Mouse (Mus musculus) myocyte (in vitro differentiated cells): ENCODE results near the gene Fzr1. TPM values are rescaled to one million over a fixed set of nuclear protein-coding genes. Genes with fewer than 3 reads are reported as not detected.

Source experiments
- H3K27me3 ChIP-seq: one replicate; pipeline ENCODE4 v1.6.1; 2011; ENCODE audit not compliant: control insufficient read depth, insufficient read depth, insufficient read length
- H3K36me3 ChIP-seq: one replicate; pipeline ENCODE4 v1.6.1; 2011; ENCODE audit not compliant: control insufficient read depth, insufficient read depth
- H3K4me2 ChIP-seq: one replicate; pipeline ENCODE4 v1.6.1; 2011; ENCODE audit warnings: low read depth, control low read depth
- H3K4me3 ChIP-seq: one replicate; pipeline ENCODE4 v1.5.1; 2011; ENCODE audit warnings: mild to moderate bottlenecking, control low read depth, moderate library complexity
- H3K79me2 ChIP-seq: one replicate; pipeline ENCODE4 v1.6.1; 2011; ENCODE audit not compliant: control insufficient read depth, insufficient read depth
- H3ac ChIP-seq: one replicate; pipeline ENCODE4 v1.6.1; 2011; ENCODE audit not compliant: control insufficient read depth, insufficient read length
- CEBPB ChIP-seq: IDR thresholded peaks from 2 replicates; pipeline ENCODE4 v1.6.1; 2011; ENCODE audit warnings: mild to moderate bottlenecking, moderate library complexity; ENCODE audit not compliant: poor library complexity, insufficient read depth, severe bottlenecking
- E2F4 ChIP-seq: IDR thresholded peaks from one replicate; pipeline ENCODE4 v1.6.1; 2011; ENCODE audit warnings: mild to moderate bottlenecking, control low read depth, moderate library complexity; ENCODE audit not compliant: insufficient read depth
- MAX ChIP-seq: IDR thresholded peaks from one replicate; pipeline ENCODE4 v1.6.1; 2011; ENCODE audit warnings: low read depth, mild to moderate bottlenecking, control low read depth
- MYOD1 ChIP-seq, 3 experiments: IDR thresholded peaks; one replicate each; pipeline ENCODE4 v1.6.1; 2011; ENCODE audit warnings: control low read depth in 2 of 3, low read depth in 2 of 3, mild to moderate bottlenecking in 2 of 3, moderate library complexity in 1 of 3; ENCODE audit not compliant: insufficient read length in 2 of 3, control insufficient read depth in 1 of 3
- MYOG ChIP-seq, 3 experiments: IDR thresholded peaks; one replicate each; pipeline ENCODE4 v1.6.1; 2011; ENCODE audit warnings: control low read depth in 2 of 3, low read depth in 2 of 3, mild to moderate bottlenecking in 2 of 3; ENCODE audit not compliant: insufficient read length in 2 of 3, control insufficient read depth in 1 of 3, insufficient read depth in 1 of 3
- POLR2A ChIP-seq: IDR thresholded peaks from one replicate; pipeline ENCODE4 v1.6.1; 2011; ENCODE audit warnings: low read depth, mild to moderate bottlenecking, control low read depth, moderate library complexity; ENCODE audit not compliant: insufficient read length
- POLR2AphosphoS2 ChIP-seq: IDR thresholded peaks from one replicate; pipeline ENCODE4 v1.6.1; 2011; ENCODE audit warnings: low read depth, control low read depth; ENCODE audit not compliant: insufficient read length
- REST ChIP-seq: IDR thresholded peaks from one replicate; pipeline ENCODE4 v1.6.1; 2011; ENCODE audit warnings: mild to moderate bottlenecking, control low read depth, moderate library complexity; ENCODE audit not compliant: insufficient read depth, insufficient read length
- SRF ChIP-seq: IDR thresholded peaks from one replicate; pipeline ENCODE4 v1.6.1; 2011; ENCODE audit warnings: low read depth; ENCODE audit not compliant: control insufficient read depth, insufficient read length
- TCF12 ChIP-seq: IDR thresholded peaks from one replicate; pipeline ENCODE4 v1.6.1; 2011; ENCODE audit warnings: mild to moderate bottlenecking, control low read depth; ENCODE audit not compliant: poor library complexity, insufficient read depth, severe bottlenecking
- TCF3 ChIP-seq: IDR thresholded peaks from one replicate; pipeline ENCODE4 v1.6.1; 2011; ENCODE audit warnings: low read depth, control low read depth; ENCODE audit not compliant: insufficient read length
- USF1 ChIP-seq: IDR thresholded peaks from one replicate; pipeline ENCODE4 v1.6.1; 2011; ENCODE audit warnings: low read depth, mild to moderate bottlenecking, control low read depth, moderate library complexity
- polyA plus RNA-seq: library from polyadenylated mRNA; unstranded; fragments of >200 nt; fragmentation: generic; extraction: Trizol; gene quantifications from one replicate; pipeline ENCODE4 v1.2.1, GENCODE M21; 2012; ENCODE audit warnings: missing spikeins

Fzr1 gene
- polyA plus RNA-seq, 1 experiment: 42.0 TPM

DNA sequence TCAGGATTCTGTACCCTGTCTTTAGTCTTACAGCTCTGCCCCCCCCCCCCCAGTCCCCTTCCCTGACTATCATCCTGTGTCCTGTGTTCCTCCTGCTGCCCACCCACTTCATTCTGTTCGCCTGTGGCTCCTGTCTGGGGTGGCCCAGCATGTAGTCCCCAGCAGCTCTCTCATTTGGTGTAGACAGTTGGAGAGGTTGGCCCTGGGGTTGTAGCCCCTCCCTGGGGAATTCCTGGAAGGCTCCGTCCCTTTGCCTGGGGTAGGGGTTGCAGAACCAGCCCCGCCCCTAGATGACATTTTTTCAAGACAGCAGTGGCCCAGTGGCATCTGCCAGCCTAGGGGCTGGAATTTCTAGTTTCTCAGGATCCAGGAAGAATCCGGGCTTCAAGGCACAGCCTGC is 20.1 kb downstream of the Fzr1 start:
- Histone ChIP-seq H3K79me2 (peaks cover 5% of the 10 kb centered on the region), H3K27me3 (no peaks in the 10 kb centered on the region), H3K4me2 (peak overlapping the region; percentile 92), H3K36me3 (no peaks in the 10 kb centered on the region), H3ac (peak overlapping the region; percentile 25), H3K4me3 (peak overlapping the region; percentile 55)
- peak in 1 of 3 experiments; percentile 40 for TF ChIP-seq MYOG (IDR thresholded peaks at IDR 0.05; ENCODE audit: control insufficient read depth in 1 of 3, insufficient read depth in 1 of 3, insufficient read length in 2 of 3, low read depth in 2 of 3)
- TF ChIP-seq POLR2A: no peak

GRCm38 (mm10) chr10:81356991-81357844 is 21.1 kb downstream of the Fzr1 start, which contains the start of gene Mfsd12:
Gene Mfsd12, plus strand, starts transcription at chr10:81357491.
- Histone ChIP-seq H3ac (peak within 1 kb of the TSS; percentile 25), H3K4me3 (peak within 1 kb of the TSS; percentile 55), H3K4me2 (peak within 1 kb of the TSS; percentile 92), H3K27me3 (no peaks in the 10 kb centered on the region), H3K36me3 (no peaks in the 10 kb centered on the region), H3K79me2 (peaks cover 5% of the 10 kb centered on the region)
- TF ChIP-seq SRF: peak; percentile 64
- no peak for TF ChIP-seq REST
- no peak for TF ChIP-seq CEBPB
- TF ChIP-seq POLR2A: peak; percentile 95
- TF ChIP-seq E2F4: no peak
- TF ChIP-seq MYOD1 (IDR thresholded peaks at IDR 0.05; ENCODE audit: control insufficient read depth in 1 of 3, insufficient read length in 2 of 3, low read depth in 2 of 3): peak in 1 of 3 experiments; percentile 35
- peak in 1 of 3 experiments; percentile 25 for TF ChIP-seq MYOG (IDR thresholded peaks at IDR 0.05; ENCODE audit: control insufficient read depth in 1 of 3, insufficient read depth in 1 of 3, insufficient read length in 2 of 3, low read depth in 2 of 3)
- TF ChIP-seq MAX: no peak
- no peak for TF ChIP-seq USF1
- TF ChIP-seq TCF12: no peak
- TF ChIP-seq TCF3: no peak
- peak; percentile 86 for TF ChIP-seq POLR2AphosphoS2

DNA sequence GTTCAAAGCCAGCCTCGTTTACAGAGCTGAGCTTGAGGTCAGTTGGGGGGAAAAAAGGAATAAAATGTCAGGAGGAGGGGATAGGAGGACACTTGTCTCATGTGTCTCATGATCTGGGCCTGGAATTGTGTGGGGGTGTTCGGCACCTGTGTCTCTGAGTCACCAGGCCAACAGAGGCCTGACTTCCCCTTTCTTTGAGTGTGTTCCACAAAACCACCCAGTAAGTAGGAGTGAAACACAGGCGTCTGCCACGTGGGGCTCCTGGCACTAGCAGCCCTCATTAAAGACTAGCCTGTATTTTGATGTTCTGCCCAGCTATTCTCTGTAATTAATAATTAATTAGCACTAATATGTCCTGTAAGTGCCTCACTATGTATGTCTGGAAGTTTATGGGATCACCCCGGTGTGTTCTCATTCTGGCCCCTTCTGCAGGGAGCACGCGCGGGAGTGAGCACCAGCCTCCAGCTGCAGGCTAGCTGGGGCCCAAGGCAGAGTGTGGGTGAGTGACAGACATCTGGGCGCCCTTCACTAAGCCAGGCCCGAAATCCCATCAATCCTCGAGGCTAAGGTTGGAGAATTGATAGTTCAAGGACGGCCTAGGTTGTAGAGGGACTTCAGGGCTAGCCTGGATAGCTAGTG is 21.8 kb downstream of the Fzr1 start:
- Histone ChIP-seq H3K4me3 (peak overlapping the region; percentile 55), H3K27me3 (no peaks in the 10 kb centered on the region), H3K4me2 (peak overlapping the region; percentile 80), H3ac (no peak overlapping the region), H3K36me3 (no peaks in the 10 kb centered on the region), H3K79me2 (peaks cover 5% of the 10 kb centered on the region)
- TF ChIP-seq E2F4 (no peak), MYOD1 (IDR thresholded peaks at IDR 0.05; ENCODE audit: control insufficient read depth in 1 of 3, insufficient read length in 2 of 3, low read depth in 2 of 3) (peak in 2 of 3 experiments; percentile 44 to 88), MYOG (IDR thresholded peaks at IDR 0.05; ENCODE audit: control insufficient read depth in 1 of 3, insufficient read depth in 1 of 3, insufficient read length in 2 of 3, low read depth in 2 of 3) (peak in 1 of 3 experiments; percentile 75)

GRCm38 (mm10) chr10:81355533-81355932 is 22.8 kb downstream of the Fzr1 start:
- no peak for TF ChIP-seq POLR2AphosphoS2
- TF ChIP-seq POLR2A: no peak
- no peak for TF ChIP-seq MYOG (IDR thresholded peaks at IDR 0.05; ENCODE audit: control insufficient read depth in 1 of 3, insufficient read depth in 1 of 3, insufficient read length in 2 of 3, low read depth in 2 of 3)
- no peak for TF ChIP-seq MAX
- TF ChIP-seq MYOD1 (IDR thresholded peaks at IDR 0.05; ENCODE audit: control insufficient read depth in 1 of 3, insufficient read length in 2 of 3, low read depth in 2 of 3): no peak
- TF ChIP-seq TCF12: no peak
- no peak for TF ChIP-seq TCF3
- TF ChIP-seq CEBPB: no peak
- no peak overlapping the region for H3K4me3 ChIP-seq
- no peak overlapping the region for H3ac ChIP-seq
- no peak overlapping the region for H3K4me2 ChIP-seq
- H3K27me3 ChIP-seq: no peaks in the 10 kb centered on the region
- H3K79me2 ChIP-seq: peaks cover 5% of the 10 kb centered on the region
- H3K36me3 ChIP-seq: no peaks in the 10 kb centered on the region
